Mouse (Mus musculus): ENCODE measurements around the gene Ubr3.
"Not testable (repeated sequence)": the region's sequence is repeated elsewhere in the genome, so short reads cannot be mapped to it uniquely, and the experiment has no call there.

Ubr3 gene

GRCm38 (mm10) chr2:69907394-69907793 lies 10.3 kb downstream of the Ubr3 start:
- not testable (repeated sequence) for DNase-seq (ENCODE audit: low spot score in 2 of 2)

- no peak for DNase-seq (ENCODE audit: low spot score in 2 of 2)
These were observed 15.8 kb downstream of the Ubr3 start for GRCm38 (mm10) chr2:69912801-69913200.

- DNase-seq (ENCODE audit: low spot score in 2 of 2) = no peak
These were observed 20.3 kb downstream of the Ubr3 start for GRCm38 (mm10) chr2:69917301-69917700.

- no peak for DNase-seq (ENCODE audit: low spot score in 2 of 2)
These were observed 27.9 kb downstream of the Ubr3 start for GRCm38 (mm10) chr2:69924943-69925342.

- no peak for DNase-seq (ENCODE audit: low spot score in 2 of 2)
These were observed 39.3 kb downstream of the Ubr3 start for GRCm38 (mm10) chr2:69936331-69936730.

DNA sequence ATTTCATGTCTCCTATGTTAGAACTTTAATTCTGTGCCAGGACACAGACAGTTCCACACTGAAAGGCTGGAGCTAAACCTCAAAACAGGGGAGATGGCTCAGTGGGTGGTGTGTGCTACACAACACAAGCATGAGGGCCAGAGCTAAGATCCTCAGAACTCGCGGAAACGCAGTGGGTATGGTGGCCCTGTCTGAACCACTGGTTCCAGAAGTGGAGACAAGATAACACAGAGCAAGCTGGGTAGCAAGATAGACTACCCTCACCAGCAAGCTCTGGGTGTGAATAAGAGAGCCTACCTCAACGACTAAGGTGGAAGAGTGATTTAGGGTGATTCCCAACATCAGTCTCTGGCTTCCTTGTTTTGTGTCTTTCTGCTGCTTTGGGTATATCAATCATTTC lies 42.2 kb downstream of the Ubr3 start:
- DNase-seq (ENCODE audit: low spot score in 2 of 2) = no peak

DNA sequence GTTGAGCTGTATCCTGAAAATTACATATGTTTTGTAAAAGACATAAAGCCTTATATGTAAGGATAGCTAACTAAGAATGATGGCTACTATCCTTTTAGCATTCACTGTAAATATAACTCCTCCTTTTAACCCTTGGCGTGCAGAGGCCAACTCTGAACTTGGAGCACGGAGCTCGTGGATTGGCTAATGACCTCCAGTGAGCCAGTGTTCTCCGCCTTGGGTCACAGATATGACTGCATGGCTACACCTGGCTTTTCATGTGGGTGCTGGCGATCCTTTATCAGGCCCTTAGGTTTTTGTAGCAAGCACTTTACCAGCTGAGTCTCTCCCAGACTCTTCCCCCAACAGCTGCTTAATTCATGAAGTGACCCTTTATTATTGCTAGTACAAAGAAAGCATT lies 42.6 kb downstream of the Ubr3 start:
- DNase-seq (ENCODE audit: low spot score in 2 of 2) = no peak

DNA sequence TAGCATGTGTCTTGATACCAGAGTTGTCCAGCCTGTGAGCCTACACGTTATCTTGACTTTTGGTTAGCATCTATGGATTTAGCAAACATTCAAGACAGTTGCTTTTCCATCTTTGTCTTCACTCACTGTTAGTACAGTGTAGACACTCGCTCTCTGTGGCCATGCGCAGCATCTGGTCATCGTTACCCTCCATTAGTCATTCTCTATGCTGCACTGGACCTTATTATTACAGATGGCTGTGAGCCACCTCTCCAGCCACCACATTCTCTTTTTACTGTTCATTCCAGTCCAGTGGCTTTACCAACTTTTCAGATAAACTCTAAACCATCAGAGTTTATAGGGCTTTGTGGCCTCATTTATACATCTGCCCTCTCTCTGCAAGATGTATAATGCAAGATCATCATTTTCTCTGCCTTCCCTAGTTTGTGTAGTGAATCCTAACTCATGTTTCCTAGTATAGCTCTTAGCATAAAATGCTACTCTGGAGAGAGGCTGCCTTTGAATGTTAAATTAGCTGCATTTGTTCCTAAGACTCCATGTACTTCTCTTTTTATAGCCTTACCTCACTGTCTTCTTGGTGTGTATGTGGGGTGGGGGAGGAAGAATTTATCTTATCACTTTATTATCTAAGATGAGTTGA lies 44.5 kb downstream of the Ubr3 start:
- no peak for DNase-seq (ENCODE audit: low spot score in 2 of 2)

- DNase-seq (ENCODE audit: low spot score in 2 of 2) = no peak
These were observed 55.8 kb downstream of the Ubr3 start for GRCm38 (mm10) chr2:69952849-69953248.

DNA sequence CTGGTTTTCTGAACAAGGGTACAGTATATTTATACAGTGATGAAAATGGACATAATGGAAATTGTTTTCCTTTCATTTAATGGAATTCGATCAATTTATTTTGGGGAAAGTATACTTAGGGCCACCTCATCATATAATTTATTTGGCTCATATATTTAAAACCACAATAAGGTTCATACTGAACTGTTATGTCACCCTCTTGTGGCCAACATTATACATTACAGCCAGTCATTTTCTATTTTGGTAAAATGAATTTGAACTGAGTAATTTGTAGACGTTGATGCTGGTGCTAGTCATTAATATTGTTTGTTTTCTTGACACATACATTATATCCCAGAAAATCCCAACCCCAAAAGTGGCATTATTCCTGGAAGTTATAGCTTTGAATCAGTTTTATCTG lies 58.6 kb downstream of the Ubr3 start:
- no peak for DNase-seq (ENCODE audit: low spot score in 2 of 2)

DNA sequence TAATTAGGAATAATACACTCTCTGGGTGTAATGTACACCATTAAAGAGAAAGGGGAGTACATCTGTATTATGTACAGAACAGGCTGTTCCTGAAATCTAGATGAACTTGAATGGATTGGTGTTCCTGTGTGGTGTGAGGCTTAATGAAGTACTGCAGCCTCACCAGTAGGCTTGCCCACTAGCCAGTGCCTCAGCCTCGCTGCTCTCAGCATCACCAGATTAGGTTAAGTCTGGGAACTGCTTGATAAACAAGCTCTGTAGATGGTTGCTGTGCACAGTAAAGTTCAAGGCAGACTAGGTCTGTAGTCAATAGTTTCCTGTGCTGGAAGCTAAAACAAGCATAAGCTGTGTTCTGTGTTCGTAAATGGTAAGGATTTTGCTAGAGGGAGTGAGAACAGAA lies 60.6 kb downstream of the Ubr3 start:
- no peak for DNase-seq (ENCODE audit: low spot score in 2 of 2)

- no peak for DNase-seq (ENCODE audit: low spot score in 2 of 2)
These were observed 77.8 kb downstream of the Ubr3 start for GRCm38 (mm10) chr2:69974896-69975295.

- no peak for DNase-seq (ENCODE audit: low spot score in 2 of 2)
These were observed 92.2 kb downstream of the Ubr3 start for GRCm38 (mm10) chr2:69989224-69989623.

DNA sequence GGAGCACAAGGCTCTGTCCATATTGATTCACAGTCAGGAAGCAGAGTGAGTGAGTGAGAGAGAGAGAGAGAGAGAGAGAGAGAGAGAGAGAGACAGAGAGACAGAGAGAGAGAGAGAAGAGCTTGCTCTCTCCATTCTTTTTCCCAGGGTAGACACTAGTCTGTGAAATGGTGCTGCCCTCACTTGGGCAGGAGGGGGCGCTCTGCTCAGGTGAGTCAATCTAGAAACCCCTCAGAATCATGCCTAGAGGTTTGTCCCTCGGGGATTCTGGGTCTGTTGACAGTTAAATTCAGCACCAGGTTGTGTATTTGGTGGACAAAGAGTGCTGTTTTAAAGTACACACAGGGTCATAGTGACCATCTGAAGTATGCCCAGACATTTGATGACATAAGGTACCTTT lies 93.6 kb downstream of the Ubr3 start:
- DNase-seq (ENCODE audit: low spot score in 2 of 2) = no peak

- not testable (repeated sequence) for DNase-seq (ENCODE audit: low spot score in 2 of 2)
These were observed 97.2 kb downstream of the Ubr3 start for GRCm38 (mm10) chr2:69994082-69994736.

- no peak for DNase-seq (ENCODE audit: low spot score in 2 of 2)
These were observed 97.7 kb downstream of the Ubr3 start for GRCm38 (mm10) chr2:69994779-69995178.

- DNase-seq (ENCODE audit: low spot score in 2 of 2) = no peak
These were observed 102.2 kb downstream of the Ubr3 start for GRCm38 (mm10) chr2:69999097-69999770.

GRCm38 (mm10) chr2:70000316-70000715 lies 103.3 kb downstream of the Ubr3 start:
- DNase-seq (ENCODE audit: low spot score in 2 of 2) = no peak

DNA sequence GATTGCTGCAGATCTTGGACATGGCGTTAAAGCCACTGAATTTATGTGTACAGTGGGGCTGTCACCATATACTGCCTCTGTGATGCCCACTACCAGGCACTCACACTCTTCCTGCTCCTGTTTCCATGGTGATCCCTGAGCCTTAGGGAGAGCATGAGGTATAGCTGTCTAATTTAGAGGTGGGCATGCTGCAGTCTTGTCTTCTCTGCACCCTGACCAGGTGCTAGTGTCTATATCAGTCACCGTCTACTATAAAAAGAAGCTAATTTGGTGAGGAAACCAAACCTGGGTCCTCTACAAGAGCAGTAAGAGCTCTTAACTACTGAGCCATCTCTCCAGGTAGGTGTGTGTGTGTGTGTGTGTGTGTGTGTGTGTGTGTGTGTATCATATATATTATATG lies 109.4 kb downstream of the Ubr3 start:
- no peak for DNase-seq (ENCODE audit: low spot score in 2 of 2)

GRCm38 (mm10) chr2:70012941-70013340 lies 115.9 kb downstream of the Ubr3 start:
- DNase-seq (ENCODE audit: low spot score in 2 of 2) = no peak

DNA sequence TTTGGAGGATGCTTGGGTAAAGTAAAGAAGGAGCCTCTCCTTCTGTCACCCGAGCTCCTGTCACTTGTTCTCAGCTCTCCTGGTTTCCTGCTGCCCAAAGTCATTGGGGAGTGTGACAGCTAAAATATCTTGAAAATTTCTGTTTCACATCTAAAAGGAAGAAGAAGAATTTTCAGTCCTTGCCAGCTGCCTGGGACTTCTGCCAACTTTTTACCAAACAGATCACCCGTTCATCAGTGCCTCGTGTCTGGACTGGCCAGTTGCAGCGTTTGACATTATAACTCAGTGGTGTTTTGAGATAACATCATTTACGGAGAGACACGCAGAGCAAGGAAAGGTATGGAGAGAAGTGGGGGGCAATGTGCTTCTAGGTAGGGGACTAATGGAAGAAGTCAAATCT lies 121.2 kb downstream of the Ubr3 start:
- no peak for DNase-seq (ENCODE audit: low spot score in 2 of 2)

- DNase-seq (ENCODE audit: low spot score in 2 of 2) = no peak
These were observed 127.4 kb downstream of the Ubr3 start for GRCm38 (mm10) chr2:70024454-70024853.

- DNase-seq (ENCODE audit: low spot score in 2 of 2) = no peak
These were observed 128.7 kb downstream of the Ubr3 start for GRCm38 (mm10) chr2:70025711-70026110.
